25 mouse cellular contexts compared by ENCODE assay signal in the genomic region with DNA sequence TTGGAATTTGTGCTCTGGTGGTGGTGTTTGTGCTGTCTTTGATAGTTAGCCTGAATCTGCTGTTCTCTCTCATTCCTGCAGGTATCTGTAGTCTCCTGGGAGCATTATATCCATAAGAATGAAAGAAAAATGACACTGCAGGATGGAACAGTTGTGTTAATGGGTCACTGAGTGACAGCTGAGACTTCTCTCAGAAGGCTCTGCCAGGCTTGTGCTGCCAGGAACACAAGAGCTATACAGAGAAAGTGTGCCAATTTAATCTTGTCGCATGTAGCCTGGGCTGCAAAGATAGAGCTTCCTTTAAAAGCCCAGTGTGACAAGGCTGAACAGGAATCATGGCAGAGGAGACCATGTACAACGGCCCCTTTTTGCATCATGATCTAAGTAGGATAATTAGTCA. TPM values are rescaled to one million over a fixed set of nuclear protein-coding genes. Genes with fewer than 3 reads are reported as not detected.
A peak's percentile ranks its signal among the peaks of the same experiment; 100 is the strongest.
DNase-seq lines count a peak whose midpoint lies in the region; ATAC-seq and TF ChIP-seq lines count a peak whose summit lies in the region.
"Had no signal": no experiment of that assay in that cellular context is flagged by ENCODE, and none has a peak within 500 bp of the region (broad histone marks: within the 10 kb centered on the region; RNA-seq: fewer than 3 reads in every experiment).

No protein-coding gene starts in this region.

- H3K4me2 ChIP-seq in liver, postnatal 0 days (ENCODE audit: low read depth, low read length), result no peak overlapping the region
- H3K4me2 ChIP-seq in hindbrain, embryonic 14.5 days (replicated peaks), result no peak overlapping the region
- H3K4me2 ChIP-seq: embryonic facial prominence, embryonic 13.5 days; heart, embryonic 13.5 days had no signal

- TF ChIP-seq POLR2A in brain, embryonic 14.5 days (IDR thresholded peaks at IDR 0.05; ENCODE audit: borderline replicate concordance, extremely low read depth, insufficient read depth, insufficient read length, poor library complexity, severe bottlenecking), result no peak

- H3K9ac ChIP-seq in liver, postnatal 0 days (replicated peaks), result no peak overlapping the region
- H3K9ac ChIP-seq in hindbrain, embryonic 14.5 days, result no peak overlapping the region
- H3K9ac ChIP-seq: embryonic facial prominence, embryonic 13.5 days; heart, embryonic 13.5 days had no signal

- intact Hi-C loops in left cerebral cortex, postnatal 4 days (cut with DNase I), result no loop called here
- intact Hi-C loops in left cerebral cortex, postnatal 10 days (cut with DNase I), result no loop called here

- no peak overlapping the region for H3K27ac ChIP-seq in liver, postnatal 0 days (ENCODE audit: low read depth)
- H3K27ac ChIP-seq in hindbrain, embryonic 14.5 days, result no peak overlapping the region
- H3K27ac ChIP-seq: embryonic facial prominence, embryonic 13.5 days; heart, embryonic 13.5 days had no signal

- peak; percentile 60 for ATAC-seq in megakaryocyte-erythroid progenitor cell, adult 5-6 weeks (replicated peaks; ENCODE audit: low FRiP score, low TSS enrichment, poor library complexity, severe bottlenecking)
- ATAC-seq in liver, postnatal 0 days, result no peak
- ATAC-seq in hindbrain, embryonic 14.5 days (ENCODE audit: low FRiP score), result no peak

- DNase-seq in cerebellum, adult 9-11 months, result peak; percentile 21
- no peak for DNase-seq in cerebellum, adult 18-20 months
- peak; percentile 17 for DNase-seq in left cerebral cortex, postnatal 4 days
- DNase-seq in left cerebral cortex, postnatal 10 days (ENCODE audit: extremely low spot score in 1 of 2, low spot score in 2 of 2), result no peak
- DNase-seq in brain, embryonic 14.5 days (ENCODE audit: low read depth), result peak; percentile 72
- no peak for DNase-seq in liver, postnatal 0 days
- DNase-seq in hindbrain, embryonic 14.5 days (ENCODE audit: low spot score), result no peak
- DNase-seq: adrenal gland, postnatal 10 days; heart, adult 11 months; heart, postnatal 36 days; kidney, adult 18-20 months; kidney, postnatal 14 days; liver; lung, adult 18-20 months; lung, postnatal 36 days; right cerebral cortex, postnatal 4 days; thymus, postnatal 36 days had no signal

- no peaks in the 10 kb centered on the region for H3K9me3 ChIP-seq in liver, postnatal 0 days (ENCODE audit: low read length)
- peaks cover 12% of the 10 kb centered on the region; the same call in 1 of the 2 replicates for H3K9me3 ChIP-seq in hindbrain, embryonic 14.5 days (ENCODE audit: control insufficient read depth, low read length)
- H3K9me3 ChIP-seq: embryonic facial prominence, embryonic 13.5 days; heart, embryonic 13.5 days had no signal

- 71% methylated on average over 2 of the region's 2 CpGs for WGBS in liver, postnatal 0 days (ENCODE audit: insufficient replicate concordance)
- 58% methylated on average over 2 of the region's 2 CpGs for WGBS in hindbrain, embryonic 14.5 days

- H3K36me3 ChIP-seq in liver, postnatal 0 days (replicated peaks; ENCODE audit: insufficient read depth, low read length), result no peaks in the 10 kb centered on the region
- no peaks in the 10 kb centered on the region for H3K36me3 ChIP-seq in hindbrain, embryonic 14.5 days (replicated peaks; ENCODE audit: control insufficient read depth, insufficient read depth)
- H3K36me3 ChIP-seq: embryonic facial prominence, embryonic 13.5 days; heart, embryonic 13.5 days had no signal

- no peak for TF ChIP-seq EP300 in liver, postnatal 0 days (IDR thresholded peaks at IDR 0.05; ENCODE audit: low read depth)

- H3K27me3 ChIP-seq in liver, postnatal 0 days (ENCODE audit: insufficient read depth, low read length), result no peaks in the 10 kb centered on the region
- H3K27me3 ChIP-seq in hindbrain, embryonic 14.5 days (ENCODE audit: control insufficient read depth, insufficient read depth, low read length), result no peaks in the 10 kb centered on the region
- H3K27me3 ChIP-seq: CH12.LX; embryonic facial prominence, embryonic 13.5 days; heart, embryonic 13.5 days had no signal

- no peak for TF ChIP-seq CTCF in brain, embryonic 14.5 days (IDR thresholded peaks at IDR 0.05; ENCODE audit: borderline replicate concordance, extremely low read depth, insufficient read depth, insufficient read length)
- TF ChIP-seq CTCF in liver, postnatal 0 days (IDR thresholded peaks at IDR 0.05; ENCODE audit: low read depth), result no peak

- no peak overlapping the region for H3K4me3 ChIP-seq in liver, postnatal 0 days (ENCODE audit: low read depth, low read length)
- H3K4me3 ChIP-seq in hindbrain, embryonic 14.5 days (replicated peaks; ENCODE audit: low read length), result no peak overlapping the region
- H3K4me3 ChIP-seq: embryonic facial prominence, embryonic 13.5 days; heart, embryonic 13.5 days had no signal

- no peaks in the 10 kb centered on the region for H3K4me1 ChIP-seq in liver, postnatal 0 days (ENCODE audit: insufficient read depth)
- no peaks in the 10 kb centered on the region for H3K4me1 ChIP-seq in hindbrain, embryonic 14.5 days (replicated peaks; ENCODE audit: control insufficient read depth, insufficient read depth, low read length)

RNA-seq across cellular contexts. Expression of gene Pdha2, which starts 2.6 kb away (rescaled TPM):
- total RNA-seq in left cerebral cortex, postnatal 4 days (2021), result not detected
- total RNA-seq in left cerebral cortex, postnatal 10 days (2021), result not detected
- 0.03 TPM in 1 of 2 replicates, not detected in the other for polyA plus RNA-seq in brain, embryonic 14.5 days (2012; rRNA removed)
- total RNA-seq in megakaryocyte-erythroid progenitor cell, adult 5-6 weeks (2014; fragmentation: Nextera tagmentation), result not detected in 2 replicates
- total RNA-seq in megakaryocyte-erythroid progenitor cell, adult 5-6 weeks (2017), result not detected in 2 replicates
- not detected in 2 replicates for polyA plus RNA-seq in liver, postnatal 0 days (2015; fragmentation: Nextera tagmentation; extraction: Ambion mirVana)
- not detected in 2 replicates for polyA plus RNA-seq in hindbrain, embryonic 14.5 days (2014; fragmentation: Nextera tagmentation; extraction: Ambion mirVana)
- total RNA-seq: adrenal gland, postnatal 10 days; gastrocnemius, adult 8-10 months; heart, postnatal 36 days; layer of hippocampus, adult 8-10 months; left cerebral cortex, adult 8-10 months had no signal
- polyA plus RNA-seq: embryonic facial prominence, embryonic 13.5 days; heart, embryonic 13.5 days; neural tube, embryonic 11.5 days had no signal

Comparison
In these comparisons a context has a peak if more than half of its experiments do, and no peak if none do; other contexts are left out.
1. DNase-seq: peak in cerebellum, adult 9-11 months (single experiment), left cerebral cortex, postnatal 4 days (single experiment) and brain, embryonic 14.5 days (single experiment); none in cerebellum, adult 18-20 months (0 of 2), left cerebral cortex, postnatal 10 days (0 of 2), liver, postnatal 0 days (single experiment) and hindbrain, embryonic 14.5 days (single experiment).